Mouse (Mus musculus) forebrain, embryonic 14.5 days (tissue): ENCODE data around the gene Fam189b. TPM values are rescaled to one million over a fixed set of nuclear protein-coding genes. Genes with fewer than 3 reads are reported as not detected.

ENCODE experiments used
- ATAC-seq: fragments of 200-750 bp; cut with Nextera tagmentation; 2 replicates; pipeline ENCODE4 v1.8.0; 2017; ENCODE audit warnings: mild to moderate bottlenecking, moderate library complexity
- DNase-seq: peaks from one replicate; pipeline ENCODE4 v3.0.0-alpha.2; 2015; ENCODE audit warnings: low spot score
- H3K27ac ChIP-seq: fragments of 300-500 bp; sonication (generic); 2 replicates; pipeline ENCODE4 v1.5.1; 2014; ENCODE audit warnings: low read depth, mild to moderate bottlenecking, control low read depth, low read length, moderate library complexity
- H3K27me3 ChIP-seq: fragments of 300-500 bp; sonication (generic); replicated peaks from 2 replicates; pipeline ENCODE4 v1.6.1; 2014; ENCODE audit warnings: low read length, control low read depth, mixed read lengths; ENCODE audit not compliant: control insufficient read depth, insufficient read depth
- H3K36me3 ChIP-seq: fragments of 300-500 bp; sonication (generic); 2 replicates; pipeline ENCODE4 v1.6.1; 2014; ENCODE audit warnings: low read length, control low read depth; ENCODE audit not compliant: control insufficient read depth, insufficient read depth
- H3K4me1 ChIP-seq: fragments of 300-500 bp; sonication (generic); 2 replicates; pipeline ENCODE4 v1.6.1; 2014; ENCODE audit warnings: antibody characterized with exemption, low read length, control low read depth; ENCODE audit not compliant: control insufficient read depth, insufficient read depth
- H3K4me2 ChIP-seq: fragments of 300-500 bp; sonication (generic); 2 replicates; pipeline ENCODE4 v1.6.1; 2014; ENCODE audit warnings: mild to moderate bottlenecking, control low read depth, low read length
- H3K4me3 ChIP-seq: fragments of 300-500 bp; sonication (generic); 2 replicates; pipeline ENCODE4 v1.5.1; 2014; ENCODE audit warnings: low read depth, low read length, control low read depth
- H3K9ac ChIP-seq: fragments of 300-500 bp; sonication (generic); 2 replicates; pipeline ENCODE4 v1.6.1; 2014; ENCODE audit warnings: mild to moderate bottlenecking, low read length, control low read depth, moderate library complexity
- H3K9me3 ChIP-seq: fragments of 300-500 bp; sonication (generic); replicated peaks from 2 replicates; pipeline ENCODE4 v1.6.1; 2016; ENCODE audit warnings: low read length, control low read depth, mixed read lengths; ENCODE audit not compliant: control insufficient read depth
- WGBS: fragments of 180-500 bp; shearing (Covaris S2); extraction: QIAGEN DNeasy Blood & Tissue Kit; methylation state at CpG from one replicate; pipeline ENCODE4 v1.1.7; 2014; 5-methylcytosine and 5-hydroxymethylcytosine counted together
- polyA plus RNA-seq: library from polyadenylated mRNA; unstranded; fragments of >200 nt; fragmentation: Nextera tagmentation; extraction: Ambion mirVana; gene quantifications from 2 replicates; pipeline ENCODE4 v1.2.1, GENCODE M21; 2014

Fam189b gene
- polyA plus RNA-seq, 1 experiment from 2014 or later, result 14.7 TPM

- Histone ChIP-seq H3K36me3 (peaks cover 32% of the 10 kb centered on the region), H3K27ac (peak overlapping the region; percentile 94), H3K27me3 (no peaks in the 10 kb centered on the region), H3K4me3 (peak overlapping the region; percentile 62), H3K4me1 (peaks cover 46% of the 10 kb centered on the region), H3K9ac (peak overlapping the region; percentile 85), H3K9me3 (no peaks in the 10 kb centered on the region), H3K4me2 (peak overlapping the region; percentile 72)
- DNase-seq, result no peak
- WGBS, result under 1% methylated on average over 11 of the region's 11 CpGs
- no peak for ATAC-seq
These were observed 43.4 kb downstream of the Fam189b start for GRCm38 (mm10) chr3:89226361-89226760.

GRCm38 (mm10) chr3:89226900-89227299 lies 44.0 kb downstream of the Fam189b start, which contains the start of gene Mtx1:
Mtx1 (minus strand) TSS chr3:89227088.
- peak within 1 kb of the TSS; percentile 62 for H3K4me3 ChIP-seq
- H3K9ac ChIP-seq, result peak within 1 kb of the TSS; percentile 85
- no peaks in the 10 kb centered on the region for H3K9me3 ChIP-seq
- peak within 1 kb of the TSS; percentile 94 for H3K27ac ChIP-seq
- WGBS, result under 1% methylated on average over 21 of the region's 21 CpGs
- peak within 1 kb of the TSS; percentile 72 for H3K4me2 ChIP-seq
- H3K36me3 ChIP-seq, result peaks cover 27% of the 10 kb centered on the region
- peaks cover 45% of the 10 kb centered on the region for H3K4me1 ChIP-seq
- DNase-seq (no peak), ATAC-seq (no peak; the same call in 1 of the 2 replicates)
- no peaks in the 10 kb centered on the region for H3K27me3 ChIP-seq

GRCm38 (mm10) chr3:89227307-89228179 lies 44.6 kb downstream of the Fam189b start:
- DNase-seq (peak; percentile 99), ATAC-seq (peak; percentile 85)
- H3K4me3 ChIP-seq, result peak overlapping the region; percentile 62
- H3K36me3 ChIP-seq, result peaks cover 21% of the 10 kb centered on the region
- peak overlapping the region; percentile 94 for H3K27ac ChIP-seq
- H3K4me2 ChIP-seq, result peak overlapping the region; percentile 72
- H3K9me3 ChIP-seq, result no peaks in the 10 kb centered on the region
- peaks cover 45% of the 10 kb centered on the region for H3K4me1 ChIP-seq
- under 1% methylated on average over 41 of the region's 41 CpGs for WGBS
- H3K9ac ChIP-seq, result peak overlapping the region; percentile 85
- H3K27me3 ChIP-seq, result no peaks in the 10 kb centered on the region

GRCm38 (mm10) chr3:89228180-89228549 lies 45.2 kb downstream of the Fam189b start:
- Histone ChIP-seq H3K27me3 (no peaks in the 10 kb centered on the region), H3K36me3 (peaks cover 20% of the 10 kb centered on the region), H3K27ac (peak overlapping the region; percentile 94), H3K4me1 (peaks cover 43% of the 10 kb centered on the region), H3K9ac (peak overlapping the region; percentile 85; the same call in 1 of the 2 replicates), H3K9me3 (no peaks in the 10 kb centered on the region), H3K4me3 (peak overlapping the region; percentile 62), H3K4me2 (peak overlapping the region; percentile 72)
- DNase-seq, result peak; percentile 90
- peak; percentile 37 for ATAC-seq
- under 1% methylated on average over 20 of the region's 20 CpGs for WGBS

GRCm38 (mm10) chr3:89228836-89229235 lies 45.9 kb downstream of the Fam189b start, which contains the start of gene Muc1:
Muc1 (plus strand) TSS chr3:89229057.
- ATAC-seq, result no peak
- Histone ChIP-seq H3K9me3 (no peaks in the 10 kb centered on the region), H3K4me1 (peaks cover 38% of the 10 kb centered on the region), H3K9ac (peak within 1 kb of the TSS; percentile 85; the same call in 1 of the 2 replicates), H3K27ac (peak within 1 kb of the TSS; percentile 94), H3K36me3 (peaks cover 20% of the 10 kb centered on the region), H3K4me3 (peak within 1 kb of the TSS; percentile 62), H3K27me3 (no peaks in the 10 kb centered on the region), H3K4me2 (peak within 1 kb of the TSS; percentile 72)
- WGBS, result 36% methylated on average over 10 of the region's 10 CpGs
- no peak for DNase-seq

- Histone ChIP-seq H3K4me1 (peaks cover 33% of the 10 kb centered on the region), H3K36me3 (peaks cover 20% of the 10 kb centered on the region), H3K9me3 (no peaks in the 10 kb centered on the region), H3K4me2 (no peak overlapping the region; the same call in 1 of the 2 replicates), H3K27ac (no peak overlapping the region), H3K27me3 (no peaks in the 10 kb centered on the region), H3K9ac (no peak overlapping the region), H3K4me3 (no peak overlapping the region)
- DNase-seq (no peak), ATAC-seq (no peak)
- 54% methylated on average over 4 of the region's 4 CpGs for WGBS
These were observed 46.3 kb downstream of the Fam189b start for GRCm38 (mm10) chr3:89229276-89229675.

- H3K27ac ChIP-seq, result no peak overlapping the region
- no peaks in the 10 kb centered on the region for H3K9me3 ChIP-seq
- H3K4me1 ChIP-seq, result peaks cover 21% of the 10 kb centered on the region
- no peak overlapping the region for H3K9ac ChIP-seq
- no peaks in the 10 kb centered on the region for H3K27me3 ChIP-seq
- no peak for DNase-seq
- H3K4me2 ChIP-seq, result no peak overlapping the region
- no peak for ATAC-seq
- 88% methylated on average over 2 of the region's 2 CpGs for WGBS
- H3K36me3 ChIP-seq, result peaks cover 32% of the 10 kb centered on the region
- no peak overlapping the region for H3K4me3 ChIP-seq
These were observed 47.6 kb downstream of the Fam189b start for GRCm38 (mm10) chr3:89230561-89230960.

- H3K4me1 ChIP-seq, result peaks cover 13% of the 10 kb centered on the region
- no peaks in the 10 kb centered on the region for H3K9me3 ChIP-seq
- no peak overlapping the region for H3K4me3 ChIP-seq
- H3K4me2 ChIP-seq, result no peak overlapping the region
- peaks cover 40% of the 10 kb centered on the region for H3K36me3 ChIP-seq
- H3K9ac ChIP-seq, result no peak overlapping the region
- H3K27ac ChIP-seq, result no peak overlapping the region
- DNase-seq, result no peak
- no peaks in the 10 kb centered on the region for H3K27me3 ChIP-seq
- no peak for ATAC-seq
- 83% methylated on average over 7 of the region's 7 CpGs for WGBS
These were observed 48.4 kb downstream of the Fam189b start for GRCm38 (mm10) chr3:89231345-89231744.

GRCm38 (mm10) chr3:89231772-89232275 lies 48.9 kb downstream of the Fam189b start:
- H3K4me2 ChIP-seq, result no peak overlapping the region
- H3K4me3 ChIP-seq, result no peak overlapping the region
- WGBS, result 79% methylated on average over 16 of the region's 16 CpGs
- peaks cover 42% of the 10 kb centered on the region for H3K36me3 ChIP-seq
- no peak overlapping the region for H3K27ac ChIP-seq
- no peak overlapping the region for H3K9ac ChIP-seq
- DNase-seq (no peak), ATAC-seq (no peak)
- H3K27me3 ChIP-seq, result no peaks in the 10 kb centered on the region
- H3K9me3 ChIP-seq, result no peaks in the 10 kb centered on the region
- peaks cover 8% of the 10 kb centered on the region; the same call in 1 of the 2 replicates for H3K4me1 ChIP-seq
